Mouse (Mus musculus): Measurements from ENCODE around the gene Cyp2c38.
"Not testable (repeated sequence)": the region's sequence is repeated elsewhere in the genome, so short reads cannot be mapped to it uniquely, and the experiment has no call there.

The Cyp2c38 gene

GRCm38 (mm10) chr19:39462941-39463340, at the start of gene Cyp2c38:
TSS of gene Cyp2c38 (minus strand) at chr19:39463075.
- no peak for DNase-seq

- DNase-seq: no peak
Observed at GRCm38 (mm10) chr19:39510534-39510933, 47.7 kb upstream of the Cyp2c38 start, which contains the start of gene Cyp2c39. TSS of gene Cyp2c39 (plus strand) at chr19:39510862.

- DNase-seq: no peak
Observed at GRCm38 (mm10) chr19:39509533-39509932, 46.7 kb upstream of the Cyp2c38 start.

- no peak for DNase-seq
Observed at GRCm38 (mm10) chr19:39506341-39506740, 43.5 kb upstream of the Cyp2c38 start.

DNA sequence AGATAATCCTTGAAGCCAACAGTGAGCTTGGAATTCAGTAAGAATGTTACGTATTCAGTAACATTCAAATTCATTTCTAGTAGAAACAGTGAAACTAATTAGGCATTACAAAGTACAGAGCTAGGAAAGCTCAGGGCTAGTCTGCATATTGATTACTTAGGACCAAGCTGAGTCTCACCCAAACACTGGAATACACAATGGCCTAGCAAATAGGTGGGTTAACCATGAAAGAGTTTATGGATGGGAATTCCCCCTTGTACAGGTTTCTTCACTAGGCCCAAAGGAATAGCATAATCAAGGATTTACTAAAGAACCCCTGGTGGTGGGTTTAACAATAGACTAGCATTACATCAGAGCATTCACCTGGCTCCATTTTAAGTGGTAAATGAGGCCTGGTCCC, 21.1 kb upstream of the Cyp2c38 start:
- DNase-seq: not testable (repeated sequence)

DNA sequence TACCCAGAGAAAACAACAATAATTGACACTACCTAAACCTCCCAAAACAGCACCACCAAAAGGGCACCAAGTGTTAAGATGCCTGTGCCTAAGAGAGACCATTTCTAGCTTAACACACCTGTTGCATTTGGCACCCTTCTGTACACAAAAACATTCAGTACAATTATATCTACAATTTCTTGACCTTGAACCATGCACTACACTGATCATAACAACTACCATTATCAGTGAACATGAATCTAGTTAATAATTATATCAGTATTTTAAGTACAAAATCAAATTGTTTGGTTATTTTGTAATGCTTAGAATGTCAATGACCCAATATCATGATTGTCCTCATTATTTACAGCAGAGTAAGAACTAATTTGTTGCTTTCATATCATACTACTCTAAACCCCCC, 1.0 kb upstream of the Cyp2c38 start:
- DNase-seq: no peak

Measured in kidney, adult 11 months (tissue).